Mouse (Mus musculus): Measurements from ENCODE around the gene Abca2. TPM values are rescaled to one million over a fixed set of nuclear protein-coding genes. Genes with fewer than 3 reads are reported as not detected.
A peak's percentile ranks its signal among the peaks of the same experiment; 100 is the strongest.
"Not testable (repeated sequence)": the region's sequence is repeated elsewhere in the genome, so short reads cannot be mapped to it uniquely, and the experiment has no call there.

Gene Abca2
- polyA plus RNA-seq, 1 experiment from 2014 or later, result 12.7 TPM

DNA sequence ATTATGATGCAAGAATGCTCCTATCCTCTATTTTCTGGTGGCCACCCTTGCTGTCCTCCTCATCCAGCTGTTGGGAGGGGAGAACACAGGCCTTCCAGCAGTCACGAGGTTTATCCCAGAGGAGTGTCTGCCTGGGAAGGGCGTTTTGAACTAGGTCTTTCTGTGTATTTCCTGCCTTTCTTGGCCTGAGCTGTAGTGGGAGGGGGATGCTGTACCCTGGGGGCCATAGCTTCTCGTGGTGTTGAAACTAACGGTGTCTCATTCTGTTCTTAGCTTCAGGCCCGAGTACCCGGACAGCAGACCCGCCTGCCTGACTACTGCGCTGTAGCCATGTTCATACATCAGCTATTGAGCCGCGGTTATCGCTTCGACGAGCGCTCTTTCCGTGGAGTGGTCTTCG lies 28.2 kb upstream of the Abca2 start:
- H3K4me3 ChIP-seq (ENCODE audit: low read length), result peak overlapping the region; percentile 14; the same call in 1 of the 2 replicates
- H3K9ac ChIP-seq (replicated peaks; ENCODE audit: low read length), result no peak overlapping the region
- peaks cover 64% of the 10 kb centered on the region for H3K27me3 ChIP-seq (ENCODE audit: insufficient read depth, low read length)
- WGBS, result 19% methylated on average over 16 of the region's 16 CpGs
- no peaks in the 10 kb centered on the region for H3K9me3 ChIP-seq (ENCODE audit: low read length)
- peak overlapping the region; percentile 40 for H3K4me2 ChIP-seq (replicated peaks; ENCODE audit: low read depth, low read length)
- H3K4me1 ChIP-seq (ENCODE audit: insufficient read depth, low read length), result peaks cover 26% of the 10 kb centered on the region
- no peak overlapping the region for H3K27ac ChIP-seq (ENCODE audit: low read length)
- H3K36me3 ChIP-seq (ENCODE audit: insufficient read depth, low read length), result no peaks in the 10 kb centered on the region
- no peak for ATAC-seq (ENCODE audit: low FRiP score, low TSS enrichment)

DNA sequence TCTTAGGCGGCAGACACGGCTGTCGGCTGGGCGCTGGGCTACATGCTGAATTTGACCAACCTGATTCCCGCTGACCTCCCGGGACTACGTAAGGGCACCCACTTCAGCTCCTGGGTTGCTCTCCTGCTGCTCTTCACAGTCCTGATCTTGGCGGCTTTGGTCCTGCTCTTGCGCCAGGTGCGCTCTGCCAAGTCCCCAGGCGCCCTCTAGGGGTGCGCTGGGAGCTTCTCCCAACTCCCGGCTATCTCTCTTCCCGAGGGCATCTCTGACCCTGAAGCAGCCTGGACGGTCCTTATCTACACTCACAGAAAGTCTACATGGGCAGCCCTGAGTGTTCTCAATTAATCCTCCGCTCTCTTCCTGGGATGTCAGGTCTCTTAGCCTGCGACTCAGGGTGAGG lies 27.7 kb upstream of the Abca2 start:
- Histone ChIP-seq H3K4me3 (ENCODE audit: low read length) (peak overlapping the region; percentile 14; the same call in 1 of the 2 replicates), H3K9me3 (ENCODE audit: low read length) (no peaks in the 10 kb centered on the region), H3K27ac (ENCODE audit: low read length) (no peak overlapping the region), H3K4me2 (replicated peaks; ENCODE audit: low read depth, low read length) (peak overlapping the region; percentile 40), H3K27me3 (ENCODE audit: insufficient read depth, low read length) (peaks cover 60% of the 10 kb centered on the region), H3K4me1 (ENCODE audit: insufficient read depth, low read length) (peaks cover 22% of the 10 kb centered on the region), H3K9ac (replicated peaks; ENCODE audit: low read length) (no peak overlapping the region), H3K36me3 (ENCODE audit: insufficient read depth, low read length) (no peaks in the 10 kb centered on the region)
- WGBS, result 3% methylated on average over 17 of the region's 17 CpGs
- no peak for ATAC-seq (ENCODE audit: low FRiP score, low TSS enrichment)

DNA sequence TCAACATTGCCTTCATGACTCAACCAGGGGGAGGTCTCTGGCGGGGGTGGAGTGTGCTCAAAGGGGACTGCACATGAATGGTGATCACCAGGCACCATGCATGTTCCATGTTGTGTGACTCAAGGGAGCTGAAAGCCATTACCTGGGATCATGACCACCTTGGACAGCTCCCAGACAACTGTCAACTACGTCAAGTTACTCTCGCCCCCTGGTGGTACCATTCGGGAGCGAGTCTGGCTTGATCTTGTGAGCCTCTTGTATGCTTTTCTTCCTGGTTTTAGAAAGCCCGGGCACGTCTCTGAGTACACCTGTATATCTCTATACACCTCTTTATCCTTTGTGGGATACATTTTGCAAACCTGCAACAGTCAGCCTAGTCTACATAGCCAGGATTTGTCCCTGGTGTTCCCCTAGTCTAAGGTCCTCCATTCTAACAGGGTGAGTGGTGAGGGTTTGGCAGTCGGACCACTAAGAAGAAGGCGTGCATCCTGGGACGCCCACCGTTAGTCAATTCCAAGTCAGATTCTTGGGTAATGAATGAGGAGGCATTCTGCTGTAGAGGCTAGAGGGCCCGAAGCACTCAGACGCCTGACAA lies 26.0 kb upstream of the Abca2 start:
- H3K36me3 ChIP-seq (ENCODE audit: insufficient read depth, low read length), result no peaks in the 10 kb centered on the region
- peaks cover 47% of the 10 kb centered on the region for H3K27me3 ChIP-seq (ENCODE audit: insufficient read depth, low read length)
- peak; percentile 29 for ATAC-seq (ENCODE audit: low FRiP score, low TSS enrichment)
- under 1% methylated on average over 13 of the region's 13 CpGs for WGBS
- H3K9ac ChIP-seq (replicated peaks; ENCODE audit: low read length), result peak overlapping the region; percentile 75; the same call in 1 of the 2 replicates
- H3K27ac ChIP-seq (ENCODE audit: low read length), result no peak overlapping the region
- peak overlapping the region; percentile 81 for H3K4me3 ChIP-seq (ENCODE audit: low read length)
- H3K4me2 ChIP-seq (replicated peaks; ENCODE audit: low read depth, low read length), result peak overlapping the region; percentile 90
- H3K4me1 ChIP-seq (ENCODE audit: insufficient read depth, low read length), result peaks cover 13% of the 10 kb centered on the region
- no peaks in the 10 kb centered on the region for H3K9me3 ChIP-seq (ENCODE audit: low read length)

DNA sequence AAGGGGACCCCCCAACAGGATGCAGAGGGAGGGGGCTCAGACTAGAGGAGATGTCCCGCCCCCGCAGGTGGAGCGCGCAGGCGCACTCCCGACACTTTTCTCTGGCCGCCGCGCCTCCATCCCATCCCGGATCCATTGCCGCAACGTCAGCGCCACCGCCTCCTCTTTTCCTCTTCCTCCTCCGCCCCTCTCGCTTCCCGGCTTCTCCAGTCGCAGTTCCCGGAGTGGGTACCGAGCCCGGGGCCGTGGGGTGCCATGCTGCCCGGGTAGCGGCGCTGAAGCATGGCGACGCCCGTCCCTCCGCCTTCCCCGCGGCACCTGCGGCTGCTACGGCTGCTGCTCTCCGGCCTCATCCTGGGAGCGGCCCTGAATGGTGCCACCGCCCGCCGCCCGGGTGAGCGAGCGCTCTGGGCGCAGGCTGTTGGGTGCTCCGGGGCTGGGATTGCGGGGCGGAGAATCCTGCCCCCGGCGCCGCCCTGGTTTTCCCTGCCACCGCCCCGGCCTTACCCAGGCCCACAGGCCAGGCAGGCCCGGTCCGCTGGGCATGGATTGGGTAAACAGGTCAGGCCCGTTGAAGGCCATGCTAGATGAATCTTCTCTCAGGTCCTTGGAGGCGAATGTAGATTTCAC lies 25.4 kb upstream of the Abca2 start:
- H3K4me1 ChIP-seq (ENCODE audit: insufficient read depth, low read length), result peaks cover 13% of the 10 kb centered on the region
- WGBS, result under 1% methylated on average over 52 of the region's 54 CpGs
- H3K36me3 ChIP-seq (ENCODE audit: insufficient read depth, low read length), result no peaks in the 10 kb centered on the region
- H3K4me3 ChIP-seq (ENCODE audit: low read length), result peak overlapping the region; percentile 81
- H3K4me2 ChIP-seq (replicated peaks; ENCODE audit: low read depth, low read length), result peak overlapping the region; percentile 90
- H3K9me3 ChIP-seq (ENCODE audit: low read length), result no peaks in the 10 kb centered on the region
- peaks cover 41% of the 10 kb centered on the region for H3K27me3 ChIP-seq (ENCODE audit: insufficient read depth, low read length)
- H3K9ac ChIP-seq (replicated peaks; ENCODE audit: low read length), result peak overlapping the region; percentile 75
- peak; percentile 52; the same call in 1 of the 2 replicates for ATAC-seq (ENCODE audit: low FRiP score, low TSS enrichment)
- no peak overlapping the region for H3K27ac ChIP-seq (ENCODE audit: low read length)

DNA sequence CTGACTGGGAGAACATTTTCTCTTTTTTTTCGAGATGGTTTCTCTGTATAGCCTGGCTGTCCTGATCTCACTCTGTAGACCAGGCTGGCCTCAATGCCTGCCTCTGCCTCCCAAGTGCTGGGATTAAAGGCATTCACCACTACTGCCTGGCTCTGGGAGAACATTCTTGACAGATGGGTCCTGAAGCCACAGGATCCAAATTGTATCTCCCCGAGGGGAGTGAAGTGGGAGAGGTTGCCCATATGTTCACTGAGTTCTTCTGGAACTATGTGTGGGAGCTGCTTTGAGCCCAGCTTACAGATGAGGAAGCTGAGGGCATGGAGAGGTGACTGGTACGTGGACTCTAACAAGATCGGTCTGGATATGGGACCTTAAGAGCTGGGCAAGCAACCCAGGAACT lies 24.5 kb upstream of the Abca2 start:
- Histone ChIP-seq H3K27me3 (ENCODE audit: insufficient read depth, low read length) (peaks cover 35% of the 10 kb centered on the region), H3K9me3 (ENCODE audit: low read length) (no peaks in the 10 kb centered on the region)
- 77% methylated on average over 4 of the region's 4 CpGs for WGBS

DNA sequence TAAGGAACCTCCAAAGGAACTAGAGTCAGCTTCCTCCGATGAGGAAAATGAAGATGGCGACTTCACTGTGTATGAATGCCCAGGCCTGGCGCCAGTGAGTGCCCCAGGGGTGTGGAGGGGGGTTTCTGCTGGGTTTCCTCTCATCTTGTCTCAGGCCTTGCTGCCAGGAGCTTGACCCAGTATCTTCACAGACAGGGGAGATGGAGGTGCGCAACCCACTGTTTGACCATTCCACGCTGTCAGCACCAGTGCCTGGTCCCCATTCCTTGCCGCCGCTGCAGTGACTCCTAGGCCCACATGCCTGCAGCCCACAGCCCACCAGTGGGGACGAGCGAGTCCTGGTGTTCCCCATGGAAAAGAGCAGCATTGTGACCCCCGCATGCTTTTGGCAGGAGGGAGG lies 19.6 kb upstream of the Abca2 start:
- H3K9me3 ChIP-seq (ENCODE audit: low read length), result no peaks in the 10 kb centered on the region
- no peaks in the 10 kb centered on the region for H3K36me3 ChIP-seq (ENCODE audit: insufficient read depth, low read length)
- no peak overlapping the region for H3K9ac ChIP-seq (replicated peaks; ENCODE audit: low read length)
- no peak overlapping the region for H3K4me3 ChIP-seq (ENCODE audit: low read length)
- no peak for ATAC-seq (ENCODE audit: low FRiP score, low TSS enrichment)
- peaks cover 7% of the 10 kb centered on the region; the same call in 1 of the 2 replicates for H3K27me3 ChIP-seq (ENCODE audit: insufficient read depth, low read length)
- H3K4me1 ChIP-seq (ENCODE audit: insufficient read depth, low read length), result 0 out of 2 replicates have a peak, but pooled peaks cover 2% of the 10 kb centered on the region
- H3K4me2 ChIP-seq (replicated peaks; ENCODE audit: low read depth, low read length), result no peak overlapping the region
- H3K27ac ChIP-seq (ENCODE audit: low read length), result no peak overlapping the region
- WGBS, result 87% methylated on average over 10 of the region's 10 CpGs

More for the DNA sequence above, 24.5 kb upstream of the Abca2 start:
- peaks cover 13% of the 10 kb centered on the region for H3K4me1 ChIP-seq (ENCODE audit: insufficient read depth, low read length)
- no peak for ATAC-seq (ENCODE audit: low FRiP score, low TSS enrichment)
- peak overlapping the region; percentile 90 for H3K4me2 ChIP-seq (replicated peaks; ENCODE audit: low read depth, low read length)
- H3K9ac ChIP-seq (replicated peaks; ENCODE audit: low read length), result no peak overlapping the region
- H3K27ac ChIP-seq (ENCODE audit: low read length), result no peak overlapping the region
- H3K36me3 ChIP-seq (ENCODE audit: insufficient read depth, low read length), result no peaks in the 10 kb centered on the region
- H3K4me3 ChIP-seq (ENCODE audit: low read length), result peak overlapping the region; percentile 81; the same call in 1 of the 2 replicates

DNA sequence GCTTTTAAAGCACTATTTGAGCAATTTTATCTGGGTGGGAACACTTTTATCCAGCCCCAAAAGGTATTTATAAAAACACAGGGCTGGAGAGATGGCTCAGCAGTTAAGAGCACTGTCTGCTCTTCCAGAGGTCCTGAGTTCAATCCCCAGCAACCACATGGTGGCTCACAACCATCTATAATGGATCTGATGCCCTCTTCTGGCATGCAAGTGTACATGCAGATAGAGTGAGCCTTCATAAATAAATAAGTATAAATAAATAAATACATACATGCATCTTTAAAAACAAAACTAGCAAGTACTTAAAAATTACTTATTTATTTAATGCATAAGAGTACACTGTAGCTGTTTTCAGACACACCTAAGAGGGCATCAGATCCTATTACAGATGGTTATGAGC lies 15.1 kb upstream of the Abca2 start:
- H3K4me3 ChIP-seq (ENCODE audit: low read length); ATAC-seq (ENCODE audit: low FRiP score, low TSS enrichment); H3K4me2 ChIP-seq (replicated peaks; ENCODE audit: low read depth, low read length); H3K36me3 ChIP-seq (ENCODE audit: insufficient read depth, low read length); H3K27me3 ChIP-seq (ENCODE audit: insufficient read depth, low read length); H3K4me1 ChIP-seq (ENCODE audit: insufficient read depth, low read length); H3K9ac ChIP-seq (replicated peaks; ENCODE audit: low read length); H3K27ac ChIP-seq (ENCODE audit: low read length); H3K9me3 ChIP-seq (ENCODE audit: low read length): not testable (repeated sequence)

DNA sequence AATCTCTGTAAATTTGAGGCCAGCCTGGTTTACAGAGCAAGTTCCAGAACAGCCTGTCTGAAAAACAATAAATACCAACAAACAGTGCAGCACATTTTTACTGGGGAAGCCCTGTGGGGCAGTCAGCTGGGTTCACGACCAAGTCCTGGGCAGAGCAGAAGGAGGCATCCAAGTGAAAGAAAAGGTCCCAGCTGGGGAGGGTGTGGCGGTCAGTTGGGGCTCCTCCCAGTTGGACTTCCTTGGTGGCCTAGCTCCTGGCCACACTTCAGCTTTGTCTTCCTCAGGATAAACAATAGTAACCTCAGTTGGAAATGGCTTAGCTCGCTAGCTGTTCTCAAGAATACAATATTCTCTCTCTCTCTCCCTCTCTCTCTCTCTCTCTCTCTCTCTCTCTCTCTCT lies 11.1 kb upstream of the Abca2 start:
- Histone ChIP-seq H3K4me2 (replicated peaks; ENCODE audit: low read depth, low read length) (no peak overlapping the region), H3K9ac (replicated peaks; ENCODE audit: low read length) (no peak overlapping the region), H3K36me3 (ENCODE audit: insufficient read depth, low read length) (no peaks in the 10 kb centered on the region), H3K27me3 (ENCODE audit: insufficient read depth, low read length) (no peaks in the 10 kb centered on the region), H3K4me1 (ENCODE audit: insufficient read depth, low read length) (no peaks in the 10 kb centered on the region), H3K9me3 (ENCODE audit: low read length) (no peaks in the 10 kb centered on the region), H3K4me3 (ENCODE audit: low read length) (no peak overlapping the region), H3K27ac (ENCODE audit: low read length) (no peak overlapping the region)
- no peak for ATAC-seq (ENCODE audit: low FRiP score, low TSS enrichment)
- WGBS, result 29% methylated on average over 3 of the region's 3 CpGs

DNA sequence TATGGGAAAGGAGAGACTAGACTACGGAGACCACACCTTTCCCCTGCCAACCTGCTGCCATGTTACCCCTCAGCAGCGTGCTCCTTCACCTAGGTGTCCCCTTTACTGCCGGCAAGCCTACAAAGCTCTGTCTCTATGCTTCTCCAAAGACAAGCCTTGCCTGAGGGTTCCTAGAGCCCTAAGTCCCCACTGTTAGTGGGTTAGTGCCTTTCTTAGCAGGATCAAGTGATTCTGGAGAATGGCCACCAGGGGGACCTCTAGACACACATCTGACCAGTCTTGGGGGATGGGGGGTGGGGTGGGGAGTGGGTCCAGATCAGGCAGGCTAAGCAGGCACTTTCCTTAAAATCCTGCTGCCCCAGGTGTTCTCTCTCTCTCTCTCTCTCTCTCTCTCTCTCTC lies 6.6 kb upstream of the Abca2 start:
- H3K9ac ChIP-seq (replicated peaks; ENCODE audit: low read length), result no peak overlapping the region
- peak; percentile 44; the same call in 1 of the 2 replicates for ATAC-seq (ENCODE audit: low FRiP score, low TSS enrichment)
- H3K4me1 ChIP-seq (ENCODE audit: insufficient read depth, low read length), result no peaks in the 10 kb centered on the region
- H3K36me3 ChIP-seq (ENCODE audit: insufficient read depth, low read length), result no peaks in the 10 kb centered on the region
- H3K27me3 ChIP-seq (ENCODE audit: insufficient read depth, low read length), result peaks cover 12% of the 10 kb centered on the region; the same call in 1 of the 2 replicates
- H3K9me3 ChIP-seq (ENCODE audit: low read length), result no peaks in the 10 kb centered on the region
- no peak overlapping the region for H3K4me2 ChIP-seq (replicated peaks; ENCODE audit: low read depth, low read length)
- H3K4me3 ChIP-seq (ENCODE audit: low read length), result no peak overlapping the region
- no peak overlapping the region for H3K27ac ChIP-seq (ENCODE audit: low read length)
- 22% methylated on average over 3 of the region's 3 CpGs for WGBS
